Mouse (Mus musculus): ENCODE measurements around the gene AU040320. TPM values are rescaled to one million over a fixed set of nuclear protein-coding genes. Genes with fewer than 3 reads are reported as not detected.

Gene AU040320
- polyA plus RNA-seq, 1 experiment from 2014 or later: 18.8 TPM

DNA sequence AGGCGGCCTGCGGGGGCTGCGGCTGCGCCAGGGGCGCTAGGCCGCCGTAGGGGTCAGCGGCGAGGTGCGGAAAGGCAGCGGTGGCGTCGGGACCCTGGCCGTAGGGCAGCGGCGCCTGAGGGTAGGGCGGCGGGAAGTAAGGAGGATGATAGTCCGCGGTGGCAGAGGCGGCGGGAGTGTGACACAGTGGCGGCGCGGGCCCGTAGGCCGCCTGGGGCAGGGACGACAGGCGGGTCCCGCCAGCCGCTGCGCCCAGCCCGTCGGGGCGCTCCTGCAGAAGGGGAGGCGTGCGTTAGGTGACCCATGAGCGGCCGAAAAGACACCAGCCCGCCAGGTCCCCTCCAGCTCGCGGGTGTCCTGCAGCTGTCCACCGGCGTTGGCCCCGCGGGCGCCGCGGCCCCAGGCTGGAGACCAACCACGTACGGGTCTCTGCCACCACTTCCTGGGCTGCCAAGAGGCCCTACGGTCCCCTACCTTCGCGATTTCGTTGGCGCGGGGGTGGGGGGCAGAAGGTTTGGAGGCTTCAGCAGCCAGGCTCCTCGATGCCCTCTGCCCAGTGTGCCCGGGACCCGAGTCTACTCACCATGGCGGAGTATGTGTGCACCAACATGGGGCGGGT, 17.9 kb upstream of the AU040320 start:
- Histone ChIP-seq H3K9ac (ENCODE audit: low read depth, low read length) (peak overlapping the region; percentile 30), H3K4me1 (ENCODE audit: control insufficient read depth, insufficient read depth, low read length) (no peaks in the 10 kb centered on the region), H3K36me3 (ENCODE audit: control insufficient read depth, insufficient read depth, low read length) (no peaks in the 10 kb centered on the region), H3K4me2 (ENCODE audit: low read depth, low read length) (peak overlapping the region; percentile 50), H3K27me3 (replicated peaks; ENCODE audit: control insufficient read depth, insufficient read depth, low read length) (peaks cover 86% of the 10 kb centered on the region), H3K4me3 (ENCODE audit: low read depth, low read length) (peak overlapping the region; percentile 38), H3K27ac (replicated peaks; ENCODE audit: low read depth, low read length) (no peak overlapping the region), H3K9me3 (ENCODE audit: control insufficient read depth, low read length) (no peaks in the 10 kb centered on the region)
- WGBS: 2% methylated on average over 20 of the region's 62 CpGs
- DNase-seq (ENCODE audit: low spot score) (no peak), ATAC-seq (ENCODE audit: low read depth) (peak; percentile 16; the same call in 1 of the 2 replicates)

DNA sequence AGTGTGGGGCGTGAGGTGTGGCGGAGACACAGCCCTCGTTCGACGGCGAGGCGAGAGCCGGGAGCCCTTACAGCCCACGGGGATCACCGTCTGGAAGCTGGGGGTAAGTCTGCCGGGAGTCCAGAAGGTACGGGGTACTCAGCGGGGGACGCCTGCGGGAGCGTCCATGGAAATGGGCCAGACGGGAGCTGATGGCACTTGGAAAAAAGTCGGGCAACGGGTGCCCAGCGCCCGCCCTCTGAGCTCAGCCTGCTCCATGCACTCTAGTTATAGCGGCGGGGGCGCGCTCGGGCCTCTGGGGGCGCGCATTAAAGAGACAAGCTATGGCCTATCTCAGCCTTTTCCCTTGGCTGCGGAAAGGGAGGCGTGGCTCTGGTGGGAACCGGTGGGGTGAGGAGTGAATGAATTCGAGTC, 17.3 kb upstream of the AU040320 start, which contains the start of gene Tfap2e:
Gene Tfap2e (minus strand): TSS at position 240 of the 414 bp plus-strand sequence.
- Histone ChIP-seq H3K4me1 (ENCODE audit: control insufficient read depth, insufficient read depth, low read length) (no peaks in the 10 kb centered on the region), H3K4me2 (ENCODE audit: low read depth, low read length) (peak within 1 kb of the TSS; percentile 50), H3K27me3 (replicated peaks; ENCODE audit: control insufficient read depth, insufficient read depth, low read length) (peaks cover 81% of the 10 kb centered on the region), H3K9me3 (ENCODE audit: control insufficient read depth, low read length) (no peaks in the 10 kb centered on the region), H3K27ac (replicated peaks; ENCODE audit: low read depth, low read length) (no peak within 1 kb of the TSS), H3K4me3 (ENCODE audit: low read depth, low read length) (peak within 1 kb of the TSS; percentile 38), H3K9ac (ENCODE audit: low read depth, low read length) (peak within 1 kb of the TSS; percentile 30), H3K36me3 (ENCODE audit: control insufficient read depth, insufficient read depth, low read length) (no peaks in the 10 kb centered on the region)
- WGBS: 1% methylated on average over 26 of the region's 32 CpGs
- DNase-seq (ENCODE audit: low spot score): peak; percentile 73
- ATAC-seq (ENCODE audit: low read depth): peak; percentile 52

DNA sequence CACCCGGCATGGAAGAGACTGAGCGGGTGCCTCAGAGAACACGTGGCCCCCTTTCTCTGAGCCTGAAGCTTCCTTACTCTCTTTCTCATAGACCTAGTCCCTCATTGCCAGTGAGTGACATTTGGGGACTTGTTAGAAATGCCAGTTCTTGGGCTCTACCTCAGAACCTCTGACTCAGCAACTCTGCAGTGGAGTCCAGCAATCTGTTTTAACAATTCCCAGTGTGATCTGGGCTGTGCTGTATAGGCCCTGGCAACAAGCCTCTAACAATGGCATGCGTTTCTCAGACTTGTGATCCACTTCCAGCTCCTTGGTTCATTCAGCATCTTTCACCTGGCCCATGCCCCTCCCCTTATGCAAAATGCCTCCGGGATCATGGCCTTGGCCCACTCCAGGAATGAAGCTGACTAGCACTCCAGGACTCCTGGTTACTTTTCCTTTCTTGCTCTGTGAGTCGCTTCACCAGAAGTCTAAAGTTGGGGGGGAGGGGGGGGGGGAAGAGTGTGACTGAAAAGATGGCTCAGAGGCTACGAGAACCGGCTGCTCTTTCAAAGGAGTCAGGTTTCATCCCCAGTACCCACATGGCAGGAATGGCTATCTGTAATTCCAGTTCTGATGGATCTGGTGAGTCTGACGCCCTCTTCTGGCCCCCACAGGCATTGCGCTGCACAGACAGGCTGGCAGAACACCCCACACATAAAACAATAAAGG, 13.2 kb upstream of the AU040320 start:
- no peak for DNase-seq (ENCODE audit: low spot score)
- no peak overlapping the region for H3K4me2 ChIP-seq (ENCODE audit: low read depth, low read length)
- H3K27me3 ChIP-seq (replicated peaks; ENCODE audit: control insufficient read depth, insufficient read depth, low read length): peaks cover 40% of the 10 kb centered on the region
- no peak for ATAC-seq (ENCODE audit: low read depth)
- H3K4me3 ChIP-seq (ENCODE audit: low read depth, low read length): no peak overlapping the region
- 20% methylated on average over 10 of the region's 10 CpGs for WGBS
- H3K9ac ChIP-seq (ENCODE audit: low read depth, low read length): no peak overlapping the region
- H3K9me3 ChIP-seq (ENCODE audit: control insufficient read depth, low read length): no peaks in the 10 kb centered on the region
- peaks cover 7% of the 10 kb centered on the region; the same call in 1 of the 2 replicates for H3K36me3 ChIP-seq (ENCODE audit: control insufficient read depth, insufficient read depth, low read length)
- H3K4me1 ChIP-seq (ENCODE audit: control insufficient read depth, insufficient read depth, low read length): no peaks in the 10 kb centered on the region
- H3K27ac ChIP-seq (replicated peaks; ENCODE audit: low read depth, low read length): no peak overlapping the region

DNA sequence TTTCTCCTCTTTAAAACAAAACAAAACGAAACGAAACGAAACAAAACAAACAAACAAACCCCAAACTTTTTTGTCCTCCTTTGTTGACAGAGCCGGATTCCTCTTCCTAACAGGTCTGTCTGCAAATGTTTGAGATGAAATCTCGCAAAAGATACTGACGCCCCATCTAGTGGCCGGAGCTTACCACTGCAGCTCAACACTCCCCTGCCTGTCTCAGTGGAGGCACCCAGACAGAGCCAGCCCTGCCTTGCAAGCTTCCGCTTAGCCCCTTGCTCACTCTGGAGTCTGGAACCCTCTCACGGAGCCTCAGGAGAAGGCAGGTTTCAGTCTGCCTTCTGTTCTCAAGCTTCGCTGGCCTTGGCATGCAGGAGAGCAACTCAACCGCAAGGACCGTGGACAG, 11.9 kb upstream of the AU040320 start:
- H3K4me1 ChIP-seq (ENCODE audit: control insufficient read depth, insufficient read depth, low read length): no peaks in the 10 kb centered on the region
- H3K36me3 ChIP-seq (ENCODE audit: control insufficient read depth, insufficient read depth, low read length): peaks cover 19% of the 10 kb centered on the region
- H3K4me2 ChIP-seq (ENCODE audit: low read depth, low read length): no peak overlapping the region; the same call in 1 of the 2 replicates
- peak; percentile 87 for DNase-seq (ENCODE audit: low spot score)
- H3K27me3 ChIP-seq (replicated peaks; ENCODE audit: control insufficient read depth, insufficient read depth, low read length): peaks cover 27% of the 10 kb centered on the region
- 5% methylated on average over 12 of the region's 12 CpGs for WGBS
- no peak overlapping the region for H3K9ac ChIP-seq (ENCODE audit: low read depth, low read length)
- H3K9me3 ChIP-seq (ENCODE audit: control insufficient read depth, low read length): no peaks in the 10 kb centered on the region
- no peak overlapping the region for H3K27ac ChIP-seq (replicated peaks; ENCODE audit: low read depth, low read length)
- ATAC-seq (ENCODE audit: low read depth): peak; percentile 80
- no peak overlapping the region for H3K4me3 ChIP-seq (ENCODE audit: low read depth, low read length)

DNA sequence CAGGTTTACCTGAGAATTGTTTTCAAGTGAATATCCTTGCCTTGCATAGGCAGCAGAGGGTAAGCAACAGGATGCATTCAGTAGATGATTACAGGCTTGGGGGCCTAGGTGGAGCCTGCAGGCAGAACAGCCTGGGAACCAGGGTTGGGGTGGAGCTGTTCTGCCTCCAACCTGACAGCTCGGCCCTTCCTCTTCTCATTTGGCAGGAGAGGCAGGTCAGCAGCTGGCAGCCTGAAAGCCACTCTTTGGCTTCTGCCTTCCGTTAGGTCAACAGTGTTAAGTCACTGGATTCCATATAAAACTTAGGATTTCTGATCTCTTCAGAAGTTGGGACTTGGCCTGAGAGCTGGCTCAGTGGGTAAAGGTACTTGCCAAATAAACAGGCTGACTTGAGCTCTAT, 10.4 kb upstream of the AU040320 start:
- peaks cover 11% of the 10 kb centered on the region for H3K27me3 ChIP-seq (replicated peaks; ENCODE audit: control insufficient read depth, insufficient read depth, low read length)
- ATAC-seq (ENCODE audit: low read depth) (no peak), DNase-seq (ENCODE audit: low spot score) (no peak)
- H3K9me3 ChIP-seq (ENCODE audit: control insufficient read depth, low read length): no peaks in the 10 kb centered on the region
- no peak overlapping the region for H3K27ac ChIP-seq (replicated peaks; ENCODE audit: low read depth, low read length)
- no peaks in the 10 kb centered on the region for H3K4me1 ChIP-seq (ENCODE audit: control insufficient read depth, insufficient read depth, low read length)
- no peak overlapping the region for H3K9ac ChIP-seq (ENCODE audit: low read depth, low read length)
- WGBS: 52% methylated on average over 2 of the region's 2 CpGs
- no peak overlapping the region for H3K4me2 ChIP-seq (ENCODE audit: low read depth, low read length)
- H3K36me3 ChIP-seq (ENCODE audit: control insufficient read depth, insufficient read depth, low read length): peaks cover 31% of the 10 kb centered on the region
- no peak overlapping the region for H3K4me3 ChIP-seq (ENCODE audit: low read depth, low read length)

DNA sequence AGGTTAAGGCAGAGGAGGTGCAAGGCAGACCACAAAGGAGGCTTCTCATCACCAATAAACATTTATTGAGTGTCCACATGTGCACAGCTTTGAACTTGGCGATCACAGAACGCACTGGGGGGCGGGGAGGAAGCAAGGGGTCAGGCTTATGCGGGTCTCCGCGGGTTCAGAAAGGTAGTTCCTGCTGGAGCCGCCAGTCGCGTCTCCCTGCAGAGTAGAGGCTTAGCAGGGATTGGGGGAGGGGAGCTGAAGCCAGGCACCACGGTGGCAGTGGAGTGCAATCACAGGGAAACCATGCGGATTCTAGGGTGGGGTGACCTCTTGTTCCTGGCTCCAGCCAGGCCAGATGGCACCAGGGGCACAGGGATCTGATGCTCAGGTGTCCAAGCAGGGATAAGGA, 9.6 kb upstream of the AU040320 start:
- Histone ChIP-seq H3K4me1 (ENCODE audit: control insufficient read depth, insufficient read depth, low read length) (no peaks in the 10 kb centered on the region), H3K36me3 (ENCODE audit: control insufficient read depth, insufficient read depth, low read length) (peaks cover 39% of the 10 kb centered on the region), H3K27ac (replicated peaks; ENCODE audit: low read depth, low read length) (no peak overlapping the region), H3K4me3 (ENCODE audit: low read depth, low read length) (no peak overlapping the region), H3K4me2 (ENCODE audit: low read depth, low read length) (no peak overlapping the region), H3K9me3 (ENCODE audit: control insufficient read depth, low read length) (no peaks in the 10 kb centered on the region), H3K27me3 (replicated peaks; ENCODE audit: control insufficient read depth, insufficient read depth, low read length) (peaks cover 4% of the 10 kb centered on the region; the same call in 1 of the 2 replicates), H3K9ac (ENCODE audit: low read depth, low read length) (no peak overlapping the region)
- ATAC-seq (ENCODE audit: low read depth) (no peak), DNase-seq (ENCODE audit: low spot score) (no peak)
- WGBS: 6% methylated on average over 4 of the region's 11 CpGs

DNA sequence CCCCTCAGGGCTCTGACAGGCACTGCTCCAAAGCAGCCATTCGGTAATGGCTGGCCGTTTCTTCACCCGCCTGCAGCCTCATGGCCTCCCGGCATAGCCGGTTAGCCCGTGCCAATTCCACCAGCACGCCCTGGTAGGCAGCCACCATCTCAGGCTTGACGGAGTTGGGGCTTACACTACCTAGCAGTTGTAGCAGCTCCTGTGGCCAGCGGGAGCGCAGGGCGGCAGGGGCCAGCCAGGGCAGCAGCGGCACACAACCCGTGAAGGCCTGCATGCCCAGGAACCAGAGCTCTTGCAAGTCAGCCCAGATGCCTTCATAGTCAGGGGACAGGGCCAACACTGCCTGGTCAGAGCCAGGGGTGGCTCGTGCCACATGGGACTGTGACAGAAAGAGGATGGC, 8.5 kb upstream of the AU040320 start:
- H3K27me3 ChIP-seq (replicated peaks; ENCODE audit: control insufficient read depth, insufficient read depth, low read length): no peaks in the 10 kb centered on the region
- WGBS: 90% methylated on average over 12 of the region's 14 CpGs
- DNase-seq (ENCODE audit: low spot score) (no peak), ATAC-seq (ENCODE audit: low read depth) (no peak)
- H3K4me2 ChIP-seq (ENCODE audit: low read depth, low read length): no peak overlapping the region
- no peak overlapping the region for H3K4me3 ChIP-seq (ENCODE audit: low read depth, low read length)
- no peak overlapping the region for H3K9ac ChIP-seq (ENCODE audit: low read depth, low read length)
- peaks cover 50% of the 10 kb centered on the region for H3K36me3 ChIP-seq (ENCODE audit: control insufficient read depth, insufficient read depth, low read length)
- 0 out of 2 replicates have a peak, but pooled peaks cover under 1% of the 10 kb centered on the region for H3K4me1 ChIP-seq (ENCODE audit: control insufficient read depth, insufficient read depth, low read length)
- no peak overlapping the region for H3K27ac ChIP-seq (replicated peaks; ENCODE audit: low read depth, low read length)
- no peaks in the 10 kb centered on the region for H3K9me3 ChIP-seq (ENCODE audit: control insufficient read depth, low read length)

DNA sequence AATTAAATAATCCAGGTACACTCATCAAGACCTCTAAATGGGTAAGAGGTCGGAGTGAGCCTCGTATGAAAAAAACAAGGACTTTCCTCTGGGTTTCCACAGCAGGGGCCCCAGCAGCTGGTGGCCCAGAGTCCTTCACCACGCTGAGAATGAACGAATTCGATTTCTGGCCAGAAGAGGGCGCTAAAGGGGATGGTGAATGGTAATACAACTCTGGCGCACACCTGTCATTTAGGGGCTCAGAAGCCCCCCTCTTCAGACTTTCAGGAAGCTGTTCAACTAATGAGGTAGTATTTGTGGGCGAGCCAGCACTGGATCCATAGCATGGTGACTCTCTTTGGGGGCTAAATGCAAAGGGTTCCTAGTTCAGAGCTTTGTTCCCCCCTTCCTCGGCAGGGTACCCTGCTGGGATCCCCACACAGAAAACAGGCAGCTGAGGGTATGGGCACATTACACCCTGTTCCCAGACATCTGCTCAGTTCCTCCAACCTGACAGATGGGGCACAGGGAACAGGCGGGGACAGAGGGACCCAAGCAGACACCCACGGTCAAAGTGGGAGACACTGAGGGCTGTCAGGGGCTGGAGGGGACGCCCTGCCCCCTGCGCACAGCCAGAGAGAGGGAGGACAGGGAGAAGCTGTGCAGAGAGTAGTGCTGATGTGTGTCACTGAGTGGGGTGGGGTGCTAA, 7.7 kb upstream of the AU040320 start:
- H3K27me3 ChIP-seq (replicated peaks; ENCODE audit: control insufficient read depth, insufficient read depth, low read length): no peaks in the 10 kb centered on the region
- no peaks in the 10 kb centered on the region for H3K9me3 ChIP-seq (ENCODE audit: control insufficient read depth, low read length)
- DNase-seq (ENCODE audit: low spot score) (peak; percentile 59), ATAC-seq (ENCODE audit: low read depth) (no peak; the same call in 1 of the 2 replicates)
- H3K4me1 ChIP-seq (ENCODE audit: control insufficient read depth, insufficient read depth, low read length): 0 out of 2 replicates have a peak, but pooled peaks cover 7% of the 10 kb centered on the region
- H3K27ac ChIP-seq (replicated peaks; ENCODE audit: low read depth, low read length): no peak overlapping the region
- peaks cover 52% of the 10 kb centered on the region for H3K36me3 ChIP-seq (ENCODE audit: control insufficient read depth, insufficient read depth, low read length)
- WGBS: 37% methylated on average over 13 of the region's 13 CpGs
- H3K4me2 ChIP-seq (ENCODE audit: low read depth, low read length): no peak overlapping the region
- no peak overlapping the region for H3K4me3 ChIP-seq (ENCODE audit: low read depth, low read length)
- H3K9ac ChIP-seq (ENCODE audit: low read depth, low read length): no peak overlapping the region
